Mouse (Mus musculus): Measurements from ENCODE around the gene Olfr1358.
"Not testable (repeated sequence)": the region's sequence is repeated elsewhere in the genome, so short reads cannot be mapped to it uniquely, and the experiment has no call there.

DNA sequence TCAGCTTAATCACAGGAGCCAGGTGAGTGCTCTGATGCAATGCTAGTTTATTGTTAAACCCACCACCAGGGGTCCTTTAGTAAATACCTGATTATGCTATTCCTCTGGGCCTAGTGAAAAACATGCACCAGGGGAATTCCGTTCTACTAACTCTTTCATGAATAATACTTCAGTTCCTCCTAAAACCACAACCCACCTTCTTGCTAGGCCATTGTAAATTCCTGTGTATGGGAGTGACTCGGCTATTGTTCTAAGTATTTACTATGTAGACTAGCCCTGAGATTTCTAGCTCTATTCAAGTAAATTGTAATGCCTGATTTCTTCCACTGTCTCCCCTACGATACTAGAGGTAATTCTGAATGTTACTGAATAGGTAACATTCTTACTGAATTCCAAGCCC, 7.8 kb downstream of the Olfr1358 start:
- TF ChIP-seq CTCF (IDR thresholded peaks at IDR 0.05; ENCODE audit: borderline replicate concordance, insufficient read depth, low read depth, low read length); POLR2A (IDR thresholded peaks at IDR 0.05; ENCODE audit: borderline replicate concordance, insufficient read depth, low read length): not testable (repeated sequence)

Data from cerebellum, adult 2 months (tissue).